Mouse (Mus musculus): ENCODE data around the gene Stk10.

The Stk10 gene

GRCm38 (mm10) chr11:32671480-32671879, 138.4 kb downstream of the Stk10 start:
- peak in 1 of 2 experiments; percentile 54 for DNase-seq (ENCODE audit: inconsistent age in 2 of 2, low spot score in 1 of 2)

Measured in adrenal gland, adult (tissue).